Mouse (Mus musculus) stomach, embryonic 15.5 days (tissue): ENCODE measurements around the gene Nt5dc3. TPM values are rescaled to one million over a fixed set of nuclear protein-coding genes. Genes with fewer than 3 reads are reported as not detected.

Experiments used
- ATAC-seq: fragments of 200-750 bp; cut with Nextera tagmentation; 2 replicates; pipeline ENCODE4 v1.8.0; 2017; ENCODE audit warnings: low read depth, moderate number of reproducible peaks, moderate TSS enrichment; ENCODE audit not compliant: insufficient read depth, low FRiP score
- H3K27ac ChIP-seq: fragments of 300-500 bp; sonication (generic); 2 replicates; pipeline ENCODE4 v1.5.1; 2015; ENCODE audit warnings: mild to moderate bottlenecking, inconsistent platforms
- H3K27me3 ChIP-seq: fragments of 300-500 bp; sonication (generic); replicated peaks from 2 replicates; pipeline ENCODE4 v1.6.1; 2015; ENCODE audit warnings: inconsistent platforms
- H3K36me3 ChIP-seq: fragments of 300-500 bp; sonication (generic); 2 replicates; pipeline ENCODE4 v1.6.1; 2015; ENCODE audit warnings: inconsistent platforms
- H3K4me1 ChIP-seq: fragments of 300-500 bp; sonication (generic); 2 replicates; pipeline ENCODE4 v1.6.1; 2015; ENCODE audit warnings: inconsistent platforms
- H3K4me2 ChIP-seq: fragments of 300-500 bp; sonication (generic); 2 replicates; pipeline ENCODE4 v1.6.1; 2015; ENCODE audit warnings: mild to moderate bottlenecking, inconsistent platforms
- H3K4me3 ChIP-seq: fragments of 300-500 bp; sonication (generic); replicated peaks from 2 replicates; pipeline ENCODE4 v1.5.1; 2015; ENCODE audit warnings: inconsistent platforms
- H3K9ac ChIP-seq: fragments of 300-500 bp; sonication (generic); 2 replicates; pipeline ENCODE4 v1.6.1; 2015; ENCODE audit warnings: inconsistent platforms
- H3K9me3 ChIP-seq: fragments of 300-500 bp; sonication (generic); 2 replicates; pipeline ENCODE4 v1.6.1; 2016; ENCODE audit warnings: inconsistent platforms
- WGBS: fragments of 180-500 bp; shearing (Covaris S2); methylation state at CpG from one replicate; pipeline ENCODE4 v1.1.7; 2015; 5-methylcytosine and 5-hydroxymethylcytosine counted together
- polyA plus RNA-seq: library from polyadenylated mRNA; unstranded; fragments of >200 nt; fragmentation: Nextera tagmentation; extraction: Ambion mirVana; gene quantifications from 2 replicates; pipeline ENCODE4 v1.2.1, GENCODE M21; 2015

The Nt5dc3 gene
- polyA plus RNA-seq, 1 experiment from 2014 or later: 1.5 TPM

- ATAC-seq: no peak
- no peak overlapping the region for H3K4me2 ChIP-seq
These were observed 46.1 kb downstream of the Nt5dc3 start for GRCm38 (mm10) chr10:86824871-86825270.

GRCm38 (mm10) chr10:86825871-86826522, 47.2 kb downstream of the Nt5dc3 start:
- ATAC-seq: peak; percentile 51; the same call in 1 of the 2 replicates
- Histone ChIP-seq H3K27ac (no peak overlapping the region), H3K4me1 (no peaks in the 10 kb centered on the region), H3K9ac (no peak overlapping the region), H3K4me2 (no peak overlapping the region), H3K4me3 (no peak overlapping the region), H3K36me3 (no peaks in the 10 kb centered on the region), H3K27me3 (no peaks in the 10 kb centered on the region), H3K9me3 (no peaks in the 10 kb centered on the region)
- WGBS: 83% methylated on average over 10 of the region's 10 CpGs

More at GRCm38 (mm10) chr10:86824871-86825270, 46.1 kb downstream of the Nt5dc3 start:
- no peaks in the 10 kb centered on the region for H3K4me1 ChIP-seq
- no peak overlapping the region for H3K27ac ChIP-seq
- no peak overlapping the region for H3K9ac ChIP-seq
- H3K36me3 ChIP-seq: no peaks in the 10 kb centered on the region
- 79% methylated on average over 14 of the region's 14 CpGs for WGBS
- no peaks in the 10 kb centered on the region for H3K27me3 ChIP-seq
- no peaks in the 10 kb centered on the region for H3K9me3 ChIP-seq
- H3K4me3 ChIP-seq: no peak overlapping the region

- Histone ChIP-seq H3K36me3 (no peaks in the 10 kb centered on the region), H3K4me2 (no peak overlapping the region), H3K27ac (no peak overlapping the region), H3K9ac (no peak overlapping the region), H3K27me3 (no peaks in the 10 kb centered on the region), H3K4me1 (no peaks in the 10 kb centered on the region), H3K9me3 (no peaks in the 10 kb centered on the region), H3K4me3 (no peak overlapping the region)
- WGBS: 76% methylated on average over 3 of the region's 3 CpGs
- ATAC-seq: no peak
These were observed 48.1 kb downstream of the Nt5dc3 start for GRCm38 (mm10) chr10:86826929-86827328.

- Histone ChIP-seq H3K27ac (no peak overlapping the region), H3K9me3 (no peaks in the 10 kb centered on the region), H3K4me3 (no peak overlapping the region), H3K4me1 (no peaks in the 10 kb centered on the region), H3K4me2 (no peak overlapping the region), H3K27me3 (no peaks in the 10 kb centered on the region), H3K9ac (no peak overlapping the region), H3K36me3 (no peaks in the 10 kb centered on the region)
- WGBS: 85% methylated on average over 15 of the region's 15 CpGs
- ATAC-seq: no peak
These were observed 49.7 kb downstream of the Nt5dc3 start for GRCm38 (mm10) chr10:86828221-86829135.

GRCm38 (mm10) chr10:86829515-86829914, 50.7 kb downstream of the Nt5dc3 start:
- H3K4me3 ChIP-seq: no peak overlapping the region
- H3K27ac ChIP-seq: no peak overlapping the region
- ATAC-seq: no peak
- no peaks in the 10 kb centered on the region for H3K4me1 ChIP-seq
- no peak overlapping the region for H3K4me2 ChIP-seq
- no peaks in the 10 kb centered on the region for H3K27me3 ChIP-seq
- H3K9me3 ChIP-seq: no peaks in the 10 kb centered on the region
- 90% methylated on average over 2 of the region's 2 CpGs for WGBS
- H3K9ac ChIP-seq: no peak overlapping the region
- no peaks in the 10 kb centered on the region for H3K36me3 ChIP-seq

- WGBS: 72% methylated on average over 4 of the region's 4 CpGs
- Histone ChIP-seq H3K36me3 (no peaks in the 10 kb centered on the region), H3K27me3 (no peaks in the 10 kb centered on the region), H3K4me1 (no peaks in the 10 kb centered on the region), H3K4me3 (no peak overlapping the region), H3K4me2 (no peak overlapping the region), H3K9ac (no peak overlapping the region), H3K9me3 (no peaks in the 10 kb centered on the region), H3K27ac (no peak overlapping the region)
- no peak for ATAC-seq
These were observed 58.0 kb downstream of the Nt5dc3 start for GRCm38 (mm10) chr10:86836784-86837183.

GRCm38 (mm10) chr10:86838827-86839226, 60.0 kb downstream of the Nt5dc3 start:
- no peak overlapping the region for H3K4me3 ChIP-seq
- no peak for ATAC-seq
- no peak overlapping the region for H3K4me2 ChIP-seq
- 86% methylated on average over 6 of the region's 6 CpGs for WGBS
- no peaks in the 10 kb centered on the region for H3K27me3 ChIP-seq
- no peaks in the 10 kb centered on the region for H3K36me3 ChIP-seq
- no peak overlapping the region for H3K9ac ChIP-seq
- no peaks in the 10 kb centered on the region for H3K9me3 ChIP-seq
- H3K27ac ChIP-seq: no peak overlapping the region
- no peaks in the 10 kb centered on the region for H3K4me1 ChIP-seq

GRCm38 (mm10) chr10:86842659-86843058, 63.9 kb downstream of the Nt5dc3 start:
- Histone ChIP-seq H3K4me1 (no peaks in the 10 kb centered on the region), H3K4me3 (no peak overlapping the region), H3K27ac (no peak overlapping the region), H3K4me2 (no peak overlapping the region), H3K9me3 (no peaks in the 10 kb centered on the region), H3K36me3 (no peaks in the 10 kb centered on the region), H3K9ac (no peak overlapping the region), H3K27me3 (no peaks in the 10 kb centered on the region)
- 68% methylated on average over 5 of the region's 5 CpGs for WGBS
- no peak for ATAC-seq

- Histone ChIP-seq H3K4me3 (no peak overlapping the region), H3K9me3 (no peaks in the 10 kb centered on the region), H3K9ac (no peak overlapping the region), H3K4me2 (no peak overlapping the region), H3K27ac (no peak overlapping the region), H3K4me1 (no peaks in the 10 kb centered on the region), H3K36me3 (no peaks in the 10 kb centered on the region), H3K27me3 (no peaks in the 10 kb centered on the region; the same call in 1 of the 2 replicates)
- ATAC-seq: no peak
- whole genome bisulfite sequencing: 70% methylated on average over 9 of the region's 9 CpGs
These were observed 68.2 kb downstream of the Nt5dc3 start for GRCm38 (mm10) chr10:86846926-86847467.

- H3K27ac ChIP-seq: no peak overlapping the region
- H3K36me3 ChIP-seq: no peaks in the 10 kb centered on the region
- H3K4me2 ChIP-seq: no peak overlapping the region
- H3K4me1 ChIP-seq: no peaks in the 10 kb centered on the region
- H3K9ac ChIP-seq: no peak overlapping the region
- WGBS: 90% methylated on average over 4 of the region's 4 CpGs
- no peak for ATAC-seq
- H3K4me3 ChIP-seq: no peak overlapping the region
- no peaks in the 10 kb centered on the region; the same call in 1 of the 2 replicates for H3K27me3 ChIP-seq
- H3K9me3 ChIP-seq: no peaks in the 10 kb centered on the region
These were observed 70.3 kb downstream of the Nt5dc3 start for GRCm38 (mm10) chr10:86849087-86849486.

GRCm38 (mm10) chr10:86849508-86849907, 70.7 kb downstream of the Nt5dc3 start:
- Histone ChIP-seq H3K36me3 (no peaks in the 10 kb centered on the region), H3K9ac (no peak overlapping the region), H3K9me3 (no peaks in the 10 kb centered on the region), H3K4me2 (no peak overlapping the region), H3K4me3 (no peak overlapping the region), H3K27ac (no peak overlapping the region), H3K27me3 (no peaks in the 10 kb centered on the region; the same call in 1 of the 2 replicates), H3K4me1 (no peaks in the 10 kb centered on the region)
- 81% methylated on average over 4 of the region's 4 CpGs for WGBS
- ATAC-seq: no peak

- 83% methylated on average over 6 of the region's 6 CpGs for WGBS
- no peaks in the 10 kb centered on the region for H3K4me1 ChIP-seq
These were observed 73.4 kb downstream of the Nt5dc3 start for GRCm38 (mm10) chr10:86852160-86852559.

More at GRCm38 (mm10) chr10:86852160-86852559, 73.4 kb downstream of the Nt5dc3 start:
- Histone ChIP-seq H3K4me3 (no peak overlapping the region), H3K9ac (no peak overlapping the region), H3K4me2 (no peak overlapping the region), H3K27ac (no peak overlapping the region), H3K9me3 (no peaks in the 10 kb centered on the region), H3K27me3 (no peaks in the 10 kb centered on the region; the same call in 1 of the 2 replicates), H3K36me3 (no peaks in the 10 kb centered on the region)
- no peak for ATAC-seq
